Mouse (Mus musculus) intestine, embryonic 14.5 days (tissue): Measurements from ENCODE around the gene Riok2. TPM values are rescaled to one million over a fixed set of nuclear protein-coding genes. Genes with fewer than 3 reads are reported as not detected.
"Not testable (repeated sequence)": the region's sequence is repeated elsewhere in the genome, so short reads cannot be mapped to it uniquely, and the experiment has no call there.

ENCODE experiments used
- ATAC-seq: fragments of 200-750 bp; cut with Nextera tagmentation; replicated peaks from 2 replicates; pipeline ENCODE4 v1.8.0; 2017; ENCODE audit warnings: low read depth, moderate number of reproducible peaks, moderate TSS enrichment, moderate library complexity; ENCODE audit not compliant: low FRiP score, low TSS enrichment
- DNase-seq: peaks from one replicate; pipeline ENCODE4 v3.0.0-alpha.2; 2018; ENCODE audit warnings: low spot score
- H3K27ac ChIP-seq: fragments of 300-500 bp; sonication (generic); 2 replicates; pipeline ENCODE4 v1.5.1; 2014; ENCODE audit warnings: low read depth, mild to moderate bottlenecking, control low read depth
- H3K27me3 ChIP-seq: fragments of 300-500 bp; sonication (generic); replicated peaks from 2 replicates; pipeline ENCODE4 v1.6.1; 2014; ENCODE audit warnings: low read length, control low read depth; ENCODE audit not compliant: control insufficient read depth, insufficient read depth
- H3K36me3 ChIP-seq: fragments of 300-500 bp; sonication (generic); 2 replicates; pipeline ENCODE4 v1.6.1; 2014; ENCODE audit warnings: low read length, control low read depth; ENCODE audit not compliant: control insufficient read depth, insufficient read depth
- H3K4me1 ChIP-seq: fragments of 300-500 bp; sonication (generic); replicated peaks from 2 replicates; pipeline ENCODE4 v1.6.1; 2014; ENCODE audit warnings: low read length, control low read depth, mixed read lengths; ENCODE audit not compliant: control insufficient read depth, insufficient read depth
- H3K4me2 ChIP-seq: fragments of 300-500 bp; sonication (generic); 2 replicates; pipeline ENCODE4 v1.6.1; 2014; ENCODE audit warnings: low read length
- H3K4me3 ChIP-seq: fragments of 300-500 bp; sonication (generic); 2 replicates; pipeline ENCODE4 v1.5.1; 2014; ENCODE audit warnings: low read depth, low read length, control low read depth, mixed read lengths
- H3K9ac ChIP-seq: fragments of 300-500 bp; sonication (generic); 2 replicates; pipeline ENCODE4 v1.6.1; 2014; ENCODE audit warnings: mild to moderate bottlenecking, low read length
- H3K9me3 ChIP-seq: fragments of 300-500 bp; sonication (generic); 2 replicates; pipeline ENCODE4 v1.6.1; 2016; ENCODE audit warnings: low read length, control low read depth; ENCODE audit not compliant: control insufficient read depth
- WGBS: fragments of 180-500 bp; shearing (Covaris S2); extraction: QIAGEN DNeasy Blood & Tissue Kit; methylation state at CpG from one replicate; pipeline ENCODE4 v1.1.7; 2014; 5-methylcytosine and 5-hydroxymethylcytosine counted together
- polyA plus RNA-seq: library from polyadenylated mRNA; unstranded; fragments of >200 nt; fragmentation: Nextera tagmentation; extraction: Ambion mirVana; gene quantifications from 2 replicates; pipeline ENCODE4 v1.2.1, GENCODE M21; 2014

Gene Riok2
- 29.1 and 33.1 TPM in 2 replicates for polyA plus RNA-seq

GRCm38 (mm10) chr17:17373918-17374910 lies at the start of gene Riok2:
Gene Riok2 (plus strand): TSS chr17:17374309.
- peak within 1 kb of the TSS; percentile 72 for H3K4me2 ChIP-seq
- peaks cover 17% of the 10 kb centered on the region for H3K36me3 ChIP-seq
- no peaks in the 10 kb centered on the region for H3K27me3 ChIP-seq
- ATAC-seq (peak; percentile 96), DNase-seq (peak; percentile 97)
- WGBS: under 1% methylated on average over 48 of the region's 48 CpGs
- H3K4me1 ChIP-seq: 0 out of 2 replicates have a peak, but pooled peaks cover 7% of the 10 kb centered on the region
- peak within 1 kb of the TSS; percentile 75 for H3K4me3 ChIP-seq
- H3K9me3 ChIP-seq: no peaks in the 10 kb centered on the region
- peak within 1 kb of the TSS; percentile 87 for H3K9ac ChIP-seq
- peak within 1 kb of the TSS; percentile 89 for H3K27ac ChIP-seq

- not testable (repeated sequence) for H3K9me3 ChIP-seq, H3K9ac ChIP-seq, H3K27me3 ChIP-seq, H3K4me2 ChIP-seq, DNase-seq, H3K27ac ChIP-seq, ATAC-seq, H3K4me1 ChIP-seq, H3K4me3 ChIP-seq, H3K36me3 ChIP-seq
- WGBS: 72% methylated on average over 1 of the region's 1 CpGs
These were observed 48.1 kb upstream of the Riok2 start for GRCm38 (mm10) chr17:17326022-17326421.

- WGBS: 88% methylated on average over 4 of the region's 4 CpGs
- ATAC-seq: no peak
These were observed 47.5 kb upstream of the Riok2 start for GRCm38 (mm10) chr17:17326636-17327035.

GRCm38 (mm10) chr17:17345374-17346183 lies 28.5 kb upstream of the Riok2 start:
- 5% methylated on average over 33 of the region's 40 CpGs for whole genome bisulfite sequencing
- peak overlapping the region; percentile 31 for H3K4me3 ChIP-seq
- not testable (repeated sequence) for H3K27ac ChIP-seq, H3K4me1 ChIP-seq, H3K36me3 ChIP-seq, H3K27me3 ChIP-seq, H3K9ac ChIP-seq, H3K9me3 ChIP-seq
- ATAC-seq: peak; percentile 72; the same call in 1 of the 2 replicates
- DNase-seq: peak; percentile 51
- H3K4me2 ChIP-seq: peak overlapping the region; percentile 55

More at GRCm38 (mm10) chr17:17326636-17327035, 47.5 kb upstream of the Riok2 start:
- no peaks in the 10 kb centered on the region for H3K9me3 ChIP-seq
- H3K4me2 ChIP-seq: no peak overlapping the region
- no peaks in the 10 kb centered on the region for H3K4me1 ChIP-seq
- no peaks in the 10 kb centered on the region for H3K36me3 ChIP-seq
- H3K9ac ChIP-seq: no peak overlapping the region
- no peak overlapping the region for H3K4me3 ChIP-seq
- H3K27me3 ChIP-seq: no peaks in the 10 kb centered on the region
- H3K27ac ChIP-seq: no peak overlapping the region
- no peak for DNase-seq

GRCm38 (mm10) chr17:17346281-17346680 lies 27.8 kb upstream of the Riok2 start:
- H3K9ac ChIP-seq, H3K36me3 ChIP-seq, DNase-seq, H3K4me1 ChIP-seq, H3K9me3 ChIP-seq, ATAC-seq, H3K27ac ChIP-seq, H3K27me3 ChIP-seq: not testable (repeated sequence)
- peak overlapping the region; percentile 31 for H3K4me3 ChIP-seq
- peak overlapping the region; percentile 55 for H3K4me2 ChIP-seq
- 40% methylated on average over 4 of the region's 4 CpGs for whole genome bisulfite sequencing

GRCm38 (mm10) chr17:17373550-17373917 lies 575 bp upstream of the Riok2 start:
- H3K4me2 ChIP-seq: peak overlapping the region; percentile 72
- H3K4me3 ChIP-seq: peak overlapping the region; percentile 75
- DNase-seq (no peak), ATAC-seq (no peak)
- H3K27ac ChIP-seq: peak overlapping the region; percentile 89
- H3K4me1 ChIP-seq: 0 out of 2 replicates have a peak, but pooled peaks cover 7% of the 10 kb centered on the region
- H3K36me3 ChIP-seq: peaks cover 11% of the 10 kb centered on the region
- WGBS: 3% methylated on average over 6 of the region's 6 CpGs
- no peaks in the 10 kb centered on the region for H3K27me3 ChIP-seq
- H3K9ac ChIP-seq: peak overlapping the region; percentile 87
- H3K9me3 ChIP-seq: no peaks in the 10 kb centered on the region

- 87% methylated on average over 3 of the region's 3 CpGs for WGBS
- H3K9ac ChIP-seq: peak overlapping the region; percentile 87; the same call in 1 of the 2 replicates
- H3K4me3 ChIP-seq: peak overlapping the region; percentile 75
- H3K4me1 ChIP-seq: 0 out of 2 replicates have a peak, but pooled peaks cover 7% of the 10 kb centered on the region
- no peak overlapping the region for H3K27ac ChIP-seq
- H3K9me3 ChIP-seq: no peaks in the 10 kb centered on the region
- no peak for ATAC-seq
- peak overlapping the region; percentile 72 for H3K4me2 ChIP-seq
- DNase-seq: no peak
- H3K27me3 ChIP-seq: no peaks in the 10 kb centered on the region
- H3K36me3 ChIP-seq: peaks cover 22% of the 10 kb centered on the region
These were observed 1.5 kb downstream of the Riok2 start for GRCm38 (mm10) chr17:17375581-17375980.

- H3K9me3 ChIP-seq: no peaks in the 10 kb centered on the region
- H3K36me3 ChIP-seq: peaks cover 80% of the 10 kb centered on the region
- WGBS: 93% methylated on average over 4 of the region's 4 CpGs
- no peak overlapping the region for H3K9ac ChIP-seq
- no peaks in the 10 kb centered on the region for H3K27me3 ChIP-seq
- H3K4me3 ChIP-seq: no peak overlapping the region
- H3K27ac ChIP-seq: no peak overlapping the region
- H3K4me2 ChIP-seq: no peak overlapping the region
- DNase-seq (no peak), ATAC-seq (no peak)
- H3K4me1 ChIP-seq: no peaks in the 10 kb centered on the region
These were observed 9.6 kb downstream of the Riok2 start for GRCm38 (mm10) chr17:17383703-17384102.
